15 mouse cellular contexts compared by ENCODE assay signal in the genomic region with DNA sequence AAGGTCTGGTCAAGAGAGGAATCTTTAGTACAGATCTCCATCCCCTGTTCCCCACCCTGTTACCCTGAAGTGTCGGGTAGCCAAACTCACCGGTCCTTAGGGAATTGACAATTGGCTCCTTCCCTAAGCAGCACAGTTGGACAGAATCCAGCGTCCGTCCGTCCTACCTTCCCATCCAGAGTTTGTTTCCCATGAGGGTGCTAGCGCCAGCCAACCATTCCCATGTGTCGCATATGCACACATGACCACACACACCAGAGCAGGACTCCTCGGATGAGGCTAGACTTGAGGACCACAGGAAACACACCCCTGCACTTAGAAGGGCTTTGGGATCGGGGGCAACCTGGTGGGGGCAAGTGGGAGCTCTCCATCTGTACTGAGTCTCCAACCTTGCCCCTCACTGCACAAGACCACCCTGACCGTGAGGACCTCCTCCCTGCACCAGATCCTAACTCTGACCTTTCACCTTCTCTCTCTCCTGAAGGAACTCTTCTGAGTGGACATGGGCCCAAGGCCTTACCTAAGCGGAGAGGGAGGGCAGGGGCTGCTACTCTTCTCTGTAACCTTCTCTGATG. TPM values are rescaled to one million over a fixed set of nuclear protein-coding genes. Genes with fewer than 3 reads are reported as not detected.
DNase-seq lines count a peak whose midpoint lies in the region; TF ChIP-seq lines count a peak whose summit lies in the region.
"Had no signal": no experiment of that assay in that cellular context is flagged by ENCODE, and none has a peak within 500 bp of the region (broad histone marks: within the 10 kb centered on the region; RNA-seq: fewer than 3 reads in every experiment).

No protein-coding gene starts in this region.

- H3K9ac ChIP-seq in CH12.LX (ENCODE audit: insufficient read depth, low read depth), result no peak overlapping the region
- H3K9ac ChIP-seq: embryonic facial prominence, embryonic 12.5 days; forebrain, embryonic 12.5 days; heart, embryonic 12.5 days; hindbrain, embryonic 15.5 days had no signal

- WGBS in cerebellum, adult 2 months, result 57% methylated on average over 11 of the region's 11 CpGs

- no peak overlapping the region for H3K27ac ChIP-seq in cerebellum, adult 2 months (ENCODE audit: insufficient read depth, low read length)
- H3K27ac ChIP-seq in layer of hippocampus, adult 2 months, result peak overlapping the region; percentile 99; the same call in 1 of the 2 replicates
- H3K27ac ChIP-seq in CH12.LX (ENCODE audit: insufficient read depth, low read depth), result no peak overlapping the region
- H3K27ac ChIP-seq: embryonic facial prominence, embryonic 12.5 days; forebrain, embryonic 12.5 days; hindbrain, embryonic 10.5 days; hindbrain, embryonic 15.5 days had no signal

- no peak for TF ChIP-seq RAD21 in CH12.LX (IDR thresholded peaks at IDR 0.05; ENCODE audit: low read depth, low read length)

- peak; percentile 49 for DNase-seq in cerebellum, adult 11-12 months
- no peak for DNase-seq in cerebellum, adult 2 months
- DNase-seq in layer of hippocampus, adult 2 months (ENCODE audit: low spot score in 2 of 2), result no peak
- no peak for DNase-seq in layer of hippocampus, adult 18-20 months (ENCODE audit: low spot score in 2 of 2)
- DNase-seq in CH12.LX (ENCODE audit: extremely low read depth), result no peak
- DNase-seq in brain, adult 2 months (ENCODE audit: low read depth, low spot score), result peak; percentile 27
- no peak for DNase-seq in spleen, postnatal 10 days (ENCODE audit: low spot score in 2 of 2)
- DNase-seq: adrenal gland, postnatal 36 days; cerebellum, postnatal 14 days; gastrocnemius, postnatal 25 days had no signal

- TF ChIP-seq EP300 in CH12.LX (IDR thresholded peaks at IDR 0.05; ENCODE audit: low read length), result no peak

- no peak overlapping the region for H3K4me3 ChIP-seq in cerebellum, adult 2 months (replicated peaks; ENCODE audit: insufficient read depth, low read depth, low read length)
- no peak overlapping the region for H3K4me3 ChIP-seq in layer of hippocampus, adult 2 months
- no peak overlapping the region for H3K4me3 ChIP-seq in CH12.LX (replicated peaks in 1 of 3; ENCODE audit: low read depth in 2 of 3, low read length in 2 of 3, poor library complexity in 1 of 3)
- H3K4me3 ChIP-seq: embryonic facial prominence, embryonic 12.5 days; forebrain, embryonic 12.5 days; heart, embryonic 12.5 days; hindbrain, embryonic 10.5 days; hindbrain, embryonic 15.5 days had no signal

- no peak for TF ChIP-seq POLR2A in cerebellum, adult 2 months (IDR thresholded peaks at IDR 0.05; ENCODE audit: borderline replicate concordance, insufficient read depth, low read length)
- no peak for TF ChIP-seq POLR2A in CH12.LX (IDR thresholded peaks at IDR 0.05; ENCODE audit: low read depth, low read length)

- H3K27me3 ChIP-seq in cerebellum, adult 2 months (ENCODE audit: control insufficient read depth, insufficient read depth, low read length), result no peaks in the 10 kb centered on the region
- no peaks in the 10 kb centered on the region for H3K27me3 ChIP-seq in CH12.LX (replicated peaks)
- H3K27me3 ChIP-seq: embryonic facial prominence, embryonic 12.5 days; forebrain, embryonic 12.5 days; heart, embryonic 12.5 days; hindbrain, embryonic 15.5 days had no signal

- peaks cover under 1% of the 10 kb centered on the region for H3K79me2 ChIP-seq in CH12.LX (replicated peaks; ENCODE audit: control insufficient read depth, extremely low read depth, insufficient read depth, poor library complexity, severe bottlenecking)

- H3K9me3 ChIP-seq in CH12.LX (replicated peaks; ENCODE audit: low read length), result peaks cover 4% of the 10 kb centered on the region
- H3K9me3 ChIP-seq: embryonic facial prominence, embryonic 12.5 days; forebrain, embryonic 12.5 days; hindbrain, embryonic 10.5 days; hindbrain, embryonic 15.5 days had no signal

- no peak overlapping the region for H3K4me2 ChIP-seq in CH12.LX (ENCODE audit: insufficient read depth, low read depth, poor library complexity, severe bottlenecking)
- H3K4me2 ChIP-seq: embryonic facial prominence, embryonic 12.5 days; forebrain, embryonic 12.5 days; heart, embryonic 12.5 days; hindbrain, embryonic 15.5 days had no signal

- dilution Hi-C loops in CH12.LX (cut with MboI; ENCODE audit: extremely low pct_ligation_motif_present, extremely low pct_unique_long_range_greater_than_20kb, low sequenced_read_pairs), result loop anchor here (25.0 kb wide), 1 partner anchor 171 kb away; the partner anchor contains the start of gene Tmem106c

- TF ChIP-seq CTCF in cerebellum, adult 2 months (IDR thresholded peaks at IDR 0.05; ENCODE audit: borderline replicate concordance, insufficient read depth, low read depth, low read length), result no peak
- no peak for TF ChIP-seq CTCF in layer of hippocampus, adult 2 months (conservative IDR thresholded peaks at IDR 0.05)
- TF ChIP-seq CTCF in CH12.LX (conservative IDR thresholded peaks at IDR 0.05 in 1 of 2, IDR thresholded peaks at IDR 0.05 in 1 of 2; ENCODE audit: low read depth in 2 of 2, low read length in 2 of 2), result no peak

- H3K36me3 ChIP-seq in CH12.LX (replicated peaks in 1 of 2; ENCODE audit: control insufficient read depth in 1 of 2, insufficient read depth in 1 of 2, low read length in 1 of 2), result peaks cover 61 to 88% of the 10 kb centered on the region in 2 experiments

- in situ Hi-C loops in CH12.LX (cut with MboI; ENCODE audit: low pct_ligation_motif_present, low pct_unique_long_range_greater_than_20kb, low sequenced_read_pairs), result loop anchor here (5.0 kb wide), 1 partner anchor 56 kb away; no protein-coding TSS in a partner anchor

- H3K4me1 ChIP-seq in cerebellum, adult 2 months (ENCODE audit: control insufficient read depth, insufficient read depth, low read length), result peaks cover 41% of the 10 kb centered on the region
- H3K4me1 ChIP-seq in CH12.LX (ENCODE audit: control insufficient read depth in 1 of 2, insufficient read depth in 2 of 2), result peaks cover 17 to 37% of the 10 kb centered on the region in 2 experiments
- H3K4me1 ChIP-seq: embryonic facial prominence, embryonic 12.5 days had no signal

TF ChIP-seq in CH12.LX, 34 proteins besides CTCF, POLR2A, EP300 and RAD21:
- TF ChIP-seq KAT2A (IDR thresholded peaks at IDR 0.05; ENCODE audit: insufficient replicate concordance, low read length), result no peak
- 0 out of 2 replicates have a peak, but pooled peaks have one; percentile 47 for TF ChIP-seq ZMIZ1 (IDR thresholded peaks at IDR 0.05; ENCODE audit: low read depth, low read length)
- TF ChIP-seq NELFE (IDR thresholded peaks at IDR 0.05; ENCODE audit: low read depth, low read length), result no peak

RNA-seq across cellular contexts. Expression of gene Slc48a1, which starts 12.9 kb away (rescaled TPM):
- polyA plus RNA-seq in cerebellum, adult 2 months (2012; rRNA removed), result 129 and 133 TPM in 2 replicates
- total RNA-seq in layer of hippocampus, adult 2 months (2021), result 100 to 1,000 TPM; 133 to 135 TPM
- 100 to 1,000 TPM; 138 to 140 TPM for total RNA-seq in layer of hippocampus, adult 18-20 months (2021)
- total RNA-seq in CH12.LX (2012; rRNA removed) (35.0 and 39.4 TPM in 2 replicates), CH12.LX (2014; rRNA removed) (23.2 and 25.4 TPM in 2 replicates)
- 50.6 and 56.0 TPM in 2 replicates for polyA plus RNA-seq in CH12.LX (2012; ENCODE audit: insufficient read length, low read depth)

RNA-seq across cellular contexts. Expression of gene Rapgef3, which starts 23.4 kb away (rescaled TPM):
- 35.0 and 36.5 TPM in 2 replicates for polyA plus RNA-seq in cerebellum, adult 2 months (2012; rRNA removed)
- total RNA-seq in layer of hippocampus, adult 2 months (2021), result 10 to 100 TPM; 45.5 to 46.8 TPM
- total RNA-seq in layer of hippocampus, adult 18-20 months (2021), result 10 to 100 TPM; 50.0 to 52.0 TPM
- total RNA-seq in CH12.LX (2012; rRNA removed) (2.8 and 3.4 TPM in 2 replicates), CH12.LX (2014; rRNA removed) (2.2 and 3.2 TPM in 2 replicates)
- 1.7 and 2.5 TPM in 2 replicates for polyA plus RNA-seq in CH12.LX (2012; ENCODE audit: insufficient read length, low read depth)

RNA-seq across cellular contexts. Expression of gene Hdac7, which starts 53.1 kb away (rescaled TPM):
- 38.3 and 40.9 TPM in 2 replicates for polyA plus RNA-seq in cerebellum, adult 2 months (2012; rRNA removed)
- 10 to 100 TPM; 23.8 to 28.5 TPM for total RNA-seq in layer of hippocampus, adult 2 months (2021)
- 10 to 100 TPM; 17.9 to 20.7 TPM for total RNA-seq in layer of hippocampus, adult 18-20 months (2021)
- total RNA-seq in CH12.LX (2012; rRNA removed) (18.0 and 21.7 TPM in 2 replicates), CH12.LX (2014; rRNA removed) (17.7 and 19.8 TPM in 2 replicates)
- 47.8 and 55.2 TPM in 2 replicates for polyA plus RNA-seq in CH12.LX (2012; ENCODE audit: insufficient read length, low read depth)

Comparison
In these comparisons a context has a peak if more than half of its experiments do, and no peak if none do; other contexts are left out.
1. DNase-seq: peak in cerebellum, adult 11-12 months (single experiment) and brain, adult 2 months (single experiment); none in cerebellum, adult 2 months (0 of 2), layer of hippocampus, adult 2 months (0 of 2), layer of hippocampus, adult 18-20 months (0 of 2), CH12.LX (single experiment) and spleen, postnatal 10 days (0 of 2).
2. RNA of gene Rapgef3, which starts 23.4 kb away (total RNA-seq): 50.0 to 52.0 TPM in layer of hippocampus, adult 18-20 months and 45.5 to 46.8 TPM in layer of hippocampus, adult 2 months; 2.2 to 3.4 TPM in CH12.LX; every median in the first group is over 10 times any median in the second.